Mouse (Mus musculus): Measurements from ENCODE around the gene Poc1b. TPM values are rescaled to one million over a fixed set of nuclear protein-coding genes. Genes with fewer than 3 reads are reported as not detected.

Gene Poc1b
- polyA plus RNA-seq, 1 experiment = 21.8 TPM

- peak overlapping the region; percentile 93 for H3K27ac ChIP-seq (ENCODE audit: insufficient read depth, low read depth, low read length)
- no peak for TF ChIP-seq POLR2A (IDR thresholded peaks at IDR 0.05; ENCODE audit: borderline replicate concordance, low read depth, low read length)
- TF ChIP-seq CTCF (IDR thresholded peaks at IDR 0.05; ENCODE audit: low read depth, low read length) = no peak
- peaks cover 42% of the 10 kb centered on the region for H3K4me1 ChIP-seq (ENCODE audit: control insufficient read depth, insufficient read depth, low read length)
- peak overlapping the region; percentile 37 for H3K4me3 ChIP-seq (ENCODE audit: insufficient read depth, low read length)
These were observed 135.2 kb downstream of the Poc1b start for GRCm38 (mm10) chr10:99241829-99242711.

DNA sequence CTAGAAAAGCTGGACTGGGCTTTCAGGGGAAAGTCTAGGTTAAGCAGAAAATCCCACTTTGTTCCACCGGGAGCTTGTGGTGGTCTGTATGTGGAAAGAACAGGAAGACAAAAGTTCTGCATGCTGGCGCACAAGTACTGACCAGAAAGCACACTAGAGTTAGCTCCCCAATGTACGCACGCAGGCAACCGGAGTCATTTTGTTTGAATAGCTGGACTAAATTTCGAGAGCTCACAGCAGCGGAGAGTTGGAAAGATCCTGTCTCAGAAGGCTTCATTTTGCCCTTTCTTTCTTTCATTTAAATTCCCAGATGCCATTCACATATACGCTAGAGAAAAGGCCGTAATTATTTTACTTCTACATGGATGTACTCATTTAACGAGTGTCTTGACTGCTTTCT lies 135.9 kb downstream of the Poc1b start:
- TF ChIP-seq POLR2A (IDR thresholded peaks at IDR 0.05; ENCODE audit: borderline replicate concordance, low read depth, low read length) (no peak), CTCF (IDR thresholded peaks at IDR 0.05; ENCODE audit: low read depth, low read length) (no peak)
- Histone ChIP-seq H3K4me1 (ENCODE audit: control insufficient read depth, insufficient read depth, low read length) (peaks cover 42% of the 10 kb centered on the region), H3K4me3 (ENCODE audit: insufficient read depth, low read length) (no peak overlapping the region), H3K27ac (ENCODE audit: insufficient read depth, low read depth, low read length) (peak overlapping the region; percentile 93)

DNA sequence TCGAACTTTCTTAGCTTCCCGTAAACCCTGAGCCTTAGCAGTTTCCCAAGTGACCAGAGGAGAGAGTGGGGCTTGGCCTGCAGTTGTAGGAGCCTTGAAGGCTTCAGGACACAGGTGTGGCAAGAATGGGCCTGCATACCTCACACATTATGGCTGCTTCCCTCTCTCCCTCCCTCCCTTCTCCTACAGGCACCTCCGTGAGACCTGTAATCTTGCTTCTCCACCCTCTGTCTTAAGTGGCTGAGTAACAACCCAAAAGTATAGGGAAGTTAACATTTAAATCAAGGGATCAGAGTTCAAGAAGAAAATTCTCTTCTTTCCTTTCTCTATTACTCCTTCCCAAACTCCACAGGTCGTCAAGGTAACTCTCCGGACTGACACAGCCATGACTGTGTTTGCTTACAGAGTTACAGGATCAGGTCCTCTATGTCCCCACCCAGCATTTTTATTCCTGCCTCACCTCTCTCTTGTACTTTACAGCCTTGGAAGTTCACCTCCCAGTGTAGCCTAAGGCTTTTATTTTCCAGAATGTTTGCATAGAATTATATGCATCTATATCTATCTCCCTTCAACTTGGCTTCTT lies 137.2 kb downstream of the Poc1b start:
- TF ChIP-seq CTCF (IDR thresholded peaks at IDR 0.05; ENCODE audit: low read depth, low read length) = no peak
- no peak for TF ChIP-seq POLR2A (IDR thresholded peaks at IDR 0.05; ENCODE audit: borderline replicate concordance, low read depth, low read length)
- H3K4me3 ChIP-seq (ENCODE audit: insufficient read depth, low read length) = no peak overlapping the region
- H3K27ac ChIP-seq (ENCODE audit: insufficient read depth, low read depth, low read length) = no peak overlapping the region

GRCm38 (mm10) chr10:99244655-99245260 lies 137.9 kb downstream of the Poc1b start:
- no peak for TF ChIP-seq POLR2A (IDR thresholded peaks at IDR 0.05; ENCODE audit: borderline replicate concordance, low read depth, low read length)
- no peak for TF ChIP-seq CTCF (IDR thresholded peaks at IDR 0.05; ENCODE audit: low read depth, low read length)
- no peak overlapping the region for H3K4me3 ChIP-seq (ENCODE audit: insufficient read depth, low read length)
- H3K4me1 ChIP-seq (ENCODE audit: control insufficient read depth, insufficient read depth, low read length) = peaks cover 51% of the 10 kb centered on the region
- no peak overlapping the region for H3K27ac ChIP-seq (ENCODE audit: insufficient read depth, low read depth, low read length)

More for the DNA sequence above, 137.2 kb downstream of the Poc1b start:
- peaks cover 47% of the 10 kb centered on the region for H3K4me1 ChIP-seq (ENCODE audit: control insufficient read depth, insufficient read depth, low read length)

- Histone ChIP-seq H3K27ac (ENCODE audit: insufficient read depth, low read depth, low read length) (peak overlapping the region; percentile 21; the same call in 1 of the 2 replicates), H3K4me1 (ENCODE audit: control insufficient read depth, insufficient read depth, low read length) (peaks cover 57% of the 10 kb centered on the region), H3K4me3 (ENCODE audit: insufficient read depth, low read length) (peak overlapping the region; percentile 8; the same call in 1 of the 2 replicates)
- TF ChIP-seq POLR2A (IDR thresholded peaks at IDR 0.05; ENCODE audit: borderline replicate concordance, low read depth, low read length) = no peak
- TF ChIP-seq CTCF (IDR thresholded peaks at IDR 0.05; ENCODE audit: low read depth, low read length) = no peak
These were observed 140.1 kb downstream of the Poc1b start for GRCm38 (mm10) chr10:99246797-99247508.

Other genes starting within 250 kb of the Poc1b start
- 252 and 272 TPM in 2 replicates for gene Atp2b1, start 192.6 kb upstream of the Poc1b start, polyA plus RNA-seq (2012; ENCODE audit: insufficient read depth, insufficient read length, missing spikeins)
- 11.0 and 12.5 TPM in 2 replicates for gene Galnt4, start 1.1 kb downstream of the Poc1b start, polyA plus RNA-seq (2012; ENCODE audit: insufficient read depth, insufficient read length, missing spikeins)
- not detected in 2 replicates for gene Phxr2, start 19.3 kb downstream of the Poc1b start, polyA plus RNA-seq (2012; ENCODE audit: insufficient read depth, insufficient read length, missing spikeins)
- gene Dusp6, start 156.2 kb downstream of the Poc1b start, polyA plus RNA-seq (2012; ENCODE audit: insufficient read depth, insufficient read length, missing spikeins) = 36.1 and 40.0 TPM in 2 replicates